Mouse (Mus musculus) neutrophil, adult 65 days (primary cell): ENCODE data around the gene Cyp27b1. TPM values are rescaled to one million over a fixed set of nuclear protein-coding genes. Genes with fewer than 3 reads are reported as not detected.

Experiments
- total RNA-seq: library from RNA; stranded (reverse); gene quantifications from 2 replicates; pipeline ENCODE4 v1.2.4, GENCODE M21; 2023

Cyp27b1 gene
- total RNA-seq = not detected in 2 replicates

GRCm38 (mm10) chr10:127047954-127048353 lies at the start of gene Cyp27b1:
TSS of gene Cyp27b1 (plus strand) at chr10:127048250.

DNA sequence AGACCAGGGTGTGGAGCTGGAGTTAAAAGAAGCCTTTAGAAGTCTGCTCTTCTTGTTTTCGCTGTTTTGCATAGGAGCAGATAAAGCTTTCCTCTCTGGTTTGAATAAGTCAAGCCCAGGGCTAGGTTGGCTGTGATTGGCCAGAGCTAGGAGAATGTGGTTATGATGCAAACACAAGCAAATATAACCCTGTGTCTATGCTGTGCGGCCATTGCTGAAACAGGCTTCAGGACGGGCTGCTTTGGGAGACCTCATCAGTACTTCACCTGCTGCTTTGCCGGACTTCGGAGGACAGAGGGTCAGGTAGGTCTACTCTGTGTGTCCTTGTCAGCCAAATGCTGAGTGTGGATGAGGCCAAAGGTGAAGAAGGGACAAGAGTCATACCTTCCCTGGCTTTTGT lies 47.5 kb upstream of the Cyp27b1 start, which contains the start of gene Avil:
Gene Avil, plus strand, starts transcription at position 181 of the 400 bp plus-strand sequence.

GRCm38 (mm10) chr10:127030336-127031296 lies 17.4 kb upstream of the Cyp27b1 start, which contains the start of gene Tsfm:
TSS of gene Tsfm (minus strand) at chr10:127030840.

DNA sequence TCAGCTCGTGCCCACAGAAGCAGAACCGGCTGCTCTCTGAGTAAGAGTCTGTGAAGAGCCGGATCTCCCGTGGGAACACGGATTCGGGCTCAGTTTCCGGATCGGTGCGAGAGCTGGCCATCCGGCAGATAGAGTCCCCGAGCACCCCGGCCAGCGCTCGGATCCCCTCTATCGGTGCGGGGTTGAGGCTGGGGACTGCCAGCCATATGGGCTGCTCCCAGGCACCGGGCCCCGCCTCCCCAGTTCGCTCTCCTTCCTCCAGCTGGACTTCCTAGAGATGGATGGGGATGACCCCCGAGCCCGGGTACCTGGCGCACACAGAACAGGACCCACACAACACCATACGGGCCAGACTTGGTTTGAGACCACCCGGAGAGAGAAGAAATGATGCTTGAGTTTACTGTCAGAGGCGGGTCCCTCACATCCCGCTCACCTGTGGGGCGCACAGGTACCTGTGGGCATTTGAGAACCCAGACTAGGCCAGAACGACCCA lies 6.7 kb upstream of the Cyp27b1 start, which contains the start of the genes Mettl1 and Eef1akmt3:
Gene Mettl1, plus strand, starts transcription at position 141 of the 493 bp plus-strand sequence.
Gene Eef1akmt3, minus strand, starts transcription at position 240 of the 493 bp plus-strand sequence.

DNA sequence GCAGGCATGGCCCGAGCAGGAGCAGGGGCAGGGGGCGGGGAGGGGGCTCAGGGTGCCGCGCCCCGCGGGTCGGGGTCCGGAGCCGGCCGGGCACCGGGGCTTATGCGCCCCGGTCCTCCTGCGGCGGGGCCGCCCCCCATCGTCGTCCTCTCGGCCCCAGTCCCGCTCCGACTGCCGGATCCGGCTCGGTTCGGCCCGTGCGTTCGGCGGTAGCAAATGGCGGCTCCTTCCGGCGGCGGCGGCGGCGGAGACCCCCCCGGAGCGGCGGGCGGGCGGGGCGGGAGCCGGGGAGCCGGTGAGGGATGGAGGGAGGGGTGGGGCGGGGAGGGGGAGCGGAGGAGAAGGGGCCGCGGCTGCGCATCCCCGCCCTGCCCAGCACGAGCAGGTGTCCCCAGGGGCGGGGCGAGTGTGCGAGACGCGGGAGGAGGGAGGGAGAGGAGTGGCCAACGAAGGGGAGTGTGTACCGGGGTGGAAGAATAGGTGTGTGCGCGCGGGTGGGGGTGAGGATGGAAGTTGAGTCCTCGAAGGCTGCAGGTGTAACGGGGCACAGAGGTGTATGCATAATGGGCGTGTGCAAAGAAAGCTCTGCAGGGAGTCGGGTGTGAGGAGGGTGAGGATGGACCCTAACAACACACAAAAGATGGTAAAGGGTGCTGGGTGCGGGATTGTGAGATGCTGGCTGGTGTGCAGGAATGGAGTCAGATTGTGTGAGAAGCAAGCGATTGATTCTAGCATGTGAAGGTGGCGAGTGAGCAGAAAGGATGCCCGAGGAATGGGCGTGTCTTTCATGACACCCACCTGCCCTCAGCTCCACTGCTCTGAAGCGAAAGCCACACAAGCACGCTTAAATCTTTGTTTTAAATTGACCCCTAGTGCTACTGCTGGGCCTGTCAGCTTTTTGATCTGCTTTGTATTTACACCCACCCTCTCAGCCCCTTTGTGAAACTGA lies 12.2 kb downstream of the Cyp27b1 start, which contains the start of gene March9:
Gene March9, minus strand, starts transcription at position 217 of the 949 bp plus-strand sequence.

GRCm38 (mm10) chr10:127063239-127063872 lies 15.3 kb downstream of the Cyp27b1 start, which contains the start of gene Cdk4:
TSS of gene Cdk4 (plus strand) at chr10:127063534.

DNA sequence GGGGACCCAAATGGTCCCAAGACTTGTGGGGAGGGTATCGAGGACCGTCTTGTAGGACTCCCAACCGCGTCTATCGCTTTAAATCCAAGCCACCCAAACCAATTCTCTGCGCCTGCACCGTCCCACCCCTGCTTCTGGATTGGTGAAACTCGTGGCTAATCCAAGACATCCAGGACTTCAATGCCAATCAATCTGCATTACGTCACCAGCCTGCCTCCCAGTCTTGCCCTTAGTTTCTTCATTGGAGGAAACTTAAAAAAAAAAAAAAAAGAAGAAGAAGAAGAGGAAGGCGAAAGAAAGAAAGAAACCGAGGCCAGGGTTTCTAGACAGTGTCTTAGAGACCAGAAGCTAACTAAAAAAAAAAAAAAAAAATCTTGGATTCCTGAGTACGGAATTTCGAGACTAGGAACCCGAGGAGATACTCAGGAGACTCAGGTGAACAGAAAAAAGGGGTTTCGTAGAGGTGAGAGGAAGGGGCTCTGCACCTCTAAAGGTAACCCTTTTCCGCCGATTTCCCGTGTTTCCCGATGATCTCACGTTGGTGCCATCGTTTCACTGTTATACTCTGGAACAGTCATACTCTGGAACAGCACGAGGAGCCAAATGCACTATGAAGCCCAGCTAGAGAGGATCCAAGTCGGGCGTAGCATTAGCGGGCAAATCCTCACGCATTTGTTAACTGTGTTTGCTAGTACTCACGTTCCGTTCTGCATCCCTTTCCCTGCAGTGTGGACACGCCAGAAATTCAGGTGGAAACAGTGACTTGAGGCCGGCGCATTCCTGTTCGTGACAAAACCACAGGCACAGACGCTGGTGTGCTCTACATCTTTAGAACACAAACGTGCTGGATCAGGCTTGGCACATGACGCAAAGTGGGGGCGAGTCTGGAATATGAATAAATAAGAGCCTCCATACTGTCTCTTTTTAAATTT lies 22.4 kb downstream of the Cyp27b1 start, which contains the start of gene Tspan31:
Gene Tspan31, minus strand, starts transcription at position 75 of the 932 bp plus-strand sequence.

DNA sequence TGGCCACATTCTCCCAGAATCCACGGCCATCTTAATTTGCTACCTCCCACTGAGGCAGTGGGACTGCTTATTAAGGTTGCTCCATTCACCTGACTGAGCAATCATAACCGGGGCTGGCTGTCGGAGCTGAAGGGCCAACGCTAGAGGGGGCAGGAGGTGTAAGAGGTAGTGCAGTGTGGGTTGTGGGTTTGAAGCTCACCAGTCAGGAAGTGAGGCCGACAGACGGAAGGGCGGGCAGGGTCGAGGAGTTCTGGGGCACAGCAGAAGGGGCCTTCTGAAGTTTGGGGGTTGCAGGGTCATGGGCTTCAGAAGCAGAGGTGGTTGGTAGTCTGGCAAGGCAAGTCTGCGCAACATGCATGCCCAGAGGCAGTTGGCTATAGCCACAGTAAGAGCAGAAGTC lies 27.0 kb downstream of the Cyp27b1 start, which contains the start of gene Agap2:
Gene Agap2, plus strand, starts transcription at position 205 of the 400 bp plus-strand sequence.

Other genes starting within 250 kb of the Cyp27b1 start
- 2.1 and 3.3 TPM in 2 replicates for gene Atp23, start 146.9 kb upstream of the Cyp27b1 start, total RNA-seq
- gene Ctdsp2, start 69.5 kb upstream of the Cyp27b1 start, total RNA-seq = 110 and 128 TPM in 2 replicates
- 0.19 TPM in 1 of 2 replicates, not detected in the other for gene Avil, start 47.5 kb upstream of the Cyp27b1 start, total RNA-seq
- gene Tsfm, start 17.4 kb upstream of the Cyp27b1 start, total RNA-seq = 8.8 and 10.2 TPM in 2 replicates
- gene Mettl1, start 6.8 kb upstream of the Cyp27b1 start, total RNA-seq = 1.9 and 3.1 TPM in 2 replicates
- gene Eef1akmt3, start 6.7 kb upstream of the Cyp27b1 start, total RNA-seq = not detected in 2 replicates
- gene March9, start 11.9 kb downstream of the Cyp27b1 start, total RNA-seq = not detected in 2 replicates
- 64.9 and 82.5 TPM in 2 replicates for gene Cdk4, start 15.3 kb downstream of the Cyp27b1 start, total RNA-seq
- gene Tspan31, start 22.0 kb downstream of the Cyp27b1 start, total RNA-seq = 21.0 and 21.9 TPM in 2 replicates
- gene Agap2, start 27.0 kb downstream of the Cyp27b1 start, total RNA-seq = 48.7 and 56.4 TPM in 2 replicates
- 96.0 and 111 TPM in 2 replicates for gene Os9, start 72.9 kb downstream of the Cyp27b1 start, total RNA-seq
- gene B4galnt1, start 117.0 kb downstream of the Cyp27b1 start, total RNA-seq = 90.5 and 91.7 TPM in 2 replicates
- gene Slc26a10, start 132.4 kb downstream of the Cyp27b1 start, total RNA-seq = not detected in 2 replicates
- not detected in 2 replicates for gene Arhgef25, start 141.8 kb downstream of the Cyp27b1 start, total RNA-seq
- 13.5 and 23.8 TPM in 2 replicates for gene Dtx3, start 147.5 kb downstream of the Cyp27b1 start, total RNA-seq
- gene Pip4k2c, start 163.3 kb downstream of the Cyp27b1 start, total RNA-seq = 34.4 and 42.1 TPM in 2 replicates
- gene Kif5a, start 215.1 kb downstream of the Cyp27b1 start, total RNA-seq = 0.07 and 0.47 TPM in 2 replicates
- gene Dctn2, start 218.1 kb downstream of the Cyp27b1 start, total RNA-seq = 108 and 131 TPM in 2 replicates
- 168 and 220 TPM in 2 replicates for gene Mbd6, start 240.8 kb downstream of the Cyp27b1 start, total RNA-seq